Comparison of ENCODE assay signal across 35 mouse cellular contexts in genomic region chr12:111227410-111227809, GRCm38 (mm10). TPM values are rescaled to one million over a fixed set of nuclear protein-coding genes. Genes with fewer than 3 reads are reported as not detected.
"Had no signal": no experiment of that assay in that cellular context is flagged by ENCODE, and none has a peak within 500 bp of the region (broad histone marks: within the 10 kb centered on the region; RNA-seq: fewer than 3 reads in every experiment).

No protein-coding gene starts in this region.

- H3K27me3 ChIP-seq: heart, embryonic 13.5 days; heart, embryonic 15.5 days; hindbrain, embryonic 12.5 days; intestine, embryonic 15.5 days; limb, embryonic 13.5 days; limb, embryonic 15.5 days; liver, embryonic 12.5 days had no signal

- H3K4me3 ChIP-seq: gastrocnemius, adult 2 months; heart, adult 2 months; heart, embryonic 13.5 days; heart, embryonic 15.5 days; hindbrain, embryonic 10.5 days; hindbrain, embryonic 12.5 days; intestine, embryonic 15.5 days; layer of hippocampus, adult 2 months; left cerebral cortex, adult 2 months; limb, embryonic 13.5 days; limb, embryonic 15.5 days; liver, embryonic 12.5 days had no signal

- DNase-seq: gastrocnemius, adult 2 months; gastrocnemius, postnatal 10 days; gastrocnemius, postnatal 25 days; heart, adult 11 months; heart, adult 2 months; heart, postnatal 14 days; heart, postnatal 36 days; kidney, adult 18-20 months; kidney, adult 8-10 months; kidney, postnatal 10 days; kidney, postnatal 25 days; kidney, postnatal 4 days; left cerebral cortex, postnatal 4 days had no signal

- H3K9me3 ChIP-seq: heart, embryonic 13.5 days; heart, embryonic 15.5 days; intestine, embryonic 15.5 days; limb, embryonic 15.5 days had no signal

- H3K9ac ChIP-seq: heart, embryonic 13.5 days; heart, embryonic 15.5 days; hindbrain, embryonic 12.5 days; hindbrain, embryonic 14.5 days; intestine, embryonic 15.5 days; limb, embryonic 13.5 days; limb, embryonic 15.5 days; liver, embryonic 12.5 days had no signal

- H3K27ac ChIP-seq: gastrocnemius, adult 2 months; heart, adult 2 months; heart, embryonic 13.5 days; heart, embryonic 15.5 days; hindbrain, embryonic 10.5 days; hindbrain, embryonic 12.5 days; hindbrain, embryonic 14.5 days; intestine, embryonic 15.5 days; layer of hippocampus, adult 2 months; left cerebral cortex, adult 2 months; limb, embryonic 13.5 days; limb, embryonic 15.5 days; liver, embryonic 12.5 days had no signal

- ATAC-seq: hindbrain, embryonic 16.5 days; inflammation-experienced regulatory T-cells, adult 6 months; intestine, embryonic 15.5 days; intestine, postnatal 0 days; liver, embryonic 12.5 days had no signal

- H3K4me2 ChIP-seq: heart, embryonic 11.5 days; heart, embryonic 13.5 days; heart, embryonic 15.5 days; hindbrain, embryonic 12.5 days; hindbrain, embryonic 14.5 days; intestine, embryonic 15.5 days; limb, embryonic 13.5 days; limb, embryonic 15.5 days; liver, embryonic 12.5 days had no signal

- H3K4me1 ChIP-seq: hindbrain, embryonic 10.5 days; hindbrain, embryonic 12.5 days; intestine, embryonic 15.5 days had no signal

RNA-seq across cellular contexts. Expression of gene 4930595D18Rik, which starts 43.1 kb away (rescaled TPM):
- total RNA-seq: gastrocnemius, postnatal 25 days; heart, adult 2 months; heart, postnatal 14 days; heart, postnatal 36 days; layer of hippocampus, adult 2 months; left cerebral cortex, adult 2 months; left cerebral cortex, postnatal 25 days; left cerebral cortex, postnatal 4 days; liver, adult 2 months had no signal
- polyA plus RNA-seq: frontal cortex, adult 2 months; heart, adult 2 months; heart, embryonic 11.5 days; heart, embryonic 13.5 days; heart, embryonic 15.5 days; heart, postnatal 0 days; hindbrain, embryonic 10.5 days; hindbrain, embryonic 12.5 days; hindbrain, embryonic 14.5 days; intestine, embryonic 15.5 days; intestine, postnatal 0 days; kidney, embryonic 14.5 days; kidney, embryonic 16.5 days; limb, embryonic 11.5 days; limb, embryonic 13.5 days; limb, embryonic 15.5 days; liver, adult 2 months; liver, embryonic 12.5 days had no signal

RNA-seq across cellular contexts. Expression of gene Amn, which starts 43.5 kb away (rescaled TPM):
- total RNA-seq: gastrocnemius, adult 2 months; gastrocnemius, postnatal 25 days; heart, adult 2 months; heart, postnatal 14 days; heart, postnatal 36 days had no signal
- polyA plus RNA-seq: heart, adult 2 months; inflammation-experienced regulatory T-cells, adult 6 months had no signal
